Mouse (Mus musculus): ENCODE measurements at regions not wholly inside any gene's neighbourhood (a gene's known extent, or its start where the extent isn't known, plus 50 kb on each side); places are given as distances from the start of the nearest gene placed in this dataset.

- no peak for DNase-seq (ENCODE audit: extremely low read depth)
- H3K27me3 ChIP-seq (replicated peaks) = no peaks in the 10 kb centered on the region
- dilution Hi-C loops (cut with MboI; ENCODE audit: extremely low pct_ligation_motif_present, extremely low pct_unique_long_range_greater_than_20kb, low sequenced_read_pairs) (no loop called here), in situ Hi-C loops (cut with MboI; ENCODE audit: low pct_ligation_motif_present, low pct_unique_long_range_greater_than_20kb, low sequenced_read_pairs) (no loop called here)
- no peaks in the 10 kb centered on the region for H3K4me1 ChIP-seq (ENCODE audit: control insufficient read depth in 1 of 2, insufficient read depth in 2 of 2)
- H3K9ac ChIP-seq (ENCODE audit: insufficient read depth, low read depth) = no peak overlapping the region
- H3K79me2 ChIP-seq (replicated peaks; ENCODE audit: control insufficient read depth, extremely low read depth, insufficient read depth, poor library complexity, severe bottlenecking) = no peaks in the 10 kb centered on the region
- H3K9me3 ChIP-seq (replicated peaks; ENCODE audit: low read length) = no peaks in the 10 kb centered on the region
- H3K36me3 ChIP-seq (replicated peaks in 1 of 2; ENCODE audit: control insufficient read depth in 1 of 2, insufficient read depth in 1 of 2, low read length in 1 of 2) = no peaks in the 10 kb centered on the region
- H3K4me2 ChIP-seq (ENCODE audit: insufficient read depth, low read depth, poor library complexity, severe bottlenecking) = no peak overlapping the region
- H3K27ac ChIP-seq (ENCODE audit: insufficient read depth, low read depth) = no peak overlapping the region
- no peak overlapping the region for H3K4me3 ChIP-seq (replicated peaks in 1 of 3; ENCODE audit: low read depth in 2 of 3, low read length in 2 of 3, poor library complexity in 1 of 3)
- TF ChIP-seq NELFE (IDR thresholded peaks at IDR 0.05; ENCODE audit: low read depth, low read length) = no peak
- no peak for TF ChIP-seq E2F4 (IDR thresholded peaks at IDR 0.05; ENCODE audit: insufficient replicate concordance, low read depth, low read length)
- TF ChIP-seq BHLHE40 (IDR thresholded peaks at IDR 0.05; ENCODE audit: low read depth, low read length) = no peak
- TF ChIP-seq JUND (conservative IDR thresholded peaks at IDR 0.05; ENCODE audit: low read depth, low read length) = no peak
- TF ChIP-seq HCFC1 (IDR thresholded peaks at IDR 0.05; ENCODE audit: low read depth, low read length) = no peak
- no peak for TF ChIP-seq TCF12 (IDR thresholded peaks at IDR 0.05; ENCODE audit: low read depth, low read length)
- no peak for TF ChIP-seq USF2 (conservative IDR thresholded peaks at IDR 0.05; ENCODE audit: low read depth, low read length)
- no peak for TF ChIP-seq MAFK (IDR thresholded peaks at IDR 0.05; ENCODE audit: insufficient replicate concordance, low read length)
Observed at GRCm38 (mm10) chr3:50674860-50675566, 231.6 kb upstream of the Slc7a11 start.

- no peaks in the 10 kb centered on the region for H3K27me3 ChIP-seq (replicated peaks)
- peaks cover 3% of the 10 kb centered on the region for H3K9me3 ChIP-seq (replicated peaks; ENCODE audit: low read length)
- H3K4me3 ChIP-seq (replicated peaks in 1 of 3; ENCODE audit: low read depth in 2 of 3, low read length in 2 of 3, poor library complexity in 1 of 3) = no peak overlapping the region
- dilution Hi-C loops (cut with MboI; ENCODE audit: extremely low pct_ligation_motif_present, extremely low pct_unique_long_range_greater_than_20kb, low sequenced_read_pairs) (no loop called here), in situ Hi-C loops (cut with MboI; ENCODE audit: low pct_ligation_motif_present, low pct_unique_long_range_greater_than_20kb, low sequenced_read_pairs) (no loop called here)
- H3K4me2 ChIP-seq (ENCODE audit: insufficient read depth, low read depth, poor library complexity, severe bottlenecking) = no peak overlapping the region
- H3K4me1 ChIP-seq (ENCODE audit: control insufficient read depth in 1 of 2, insufficient read depth in 2 of 2) = no peaks in the 10 kb centered on the region
- H3K79me2 ChIP-seq (replicated peaks; ENCODE audit: control insufficient read depth, extremely low read depth, insufficient read depth, poor library complexity, severe bottlenecking) = no peaks in the 10 kb centered on the region
- no peak overlapping the region for H3K27ac ChIP-seq (ENCODE audit: insufficient read depth, low read depth)
- TF ChIP-seq TCF12 (IDR thresholded peaks at IDR 0.05; ENCODE audit: low read depth, low read length) (no peak), MEF2A (IDR thresholded peaks at IDR 0.05; ENCODE audit: borderline replicate concordance, low read depth, low read length) (no peak), CHD1 (IDR thresholded peaks at IDR 0.05; ENCODE audit: low read depth, low read length) (no peak), ZNF384 (IDR thresholded peaks at IDR 0.05; ENCODE audit: low read depth, low read length) (no peak), NELFE (IDR thresholded peaks at IDR 0.05; ENCODE audit: low read depth, low read length) (no peak), IRF4 (IDR thresholded peaks at IDR 0.05; ENCODE audit: low read depth, low read length) (no peak), MXI1 (IDR thresholded peaks at IDR 0.05; ENCODE audit: low read depth, low read length) (no peak), ETS1 (conservative IDR thresholded peaks at IDR 0.05; ENCODE audit: low read depth, low read length) (no peak), USF2 (conservative IDR thresholded peaks at IDR 0.05; ENCODE audit: low read depth, low read length) (no peak), E2F4 (IDR thresholded peaks at IDR 0.05; ENCODE audit: insufficient replicate concordance, low read depth, low read length) (no peak), ELF1 (IDR thresholded peaks at IDR 0.05; ENCODE audit: low read depth, low read length) (no peak)
- H3K9ac ChIP-seq (ENCODE audit: insufficient read depth, low read depth) = no peak overlapping the region
- DNase-seq (ENCODE audit: extremely low read depth) = no peak
- H3K36me3 ChIP-seq (replicated peaks in 1 of 2; ENCODE audit: control insufficient read depth in 1 of 2, insufficient read depth in 1 of 2, low read length in 1 of 2) = no peaks in the 10 kb centered on the region
Observed at GRCm38 (mm10) chr3:50665316-50665715, 221.9 kb upstream of the Slc7a11 start.
